Mouse (Mus musculus) spleen, adult 2 months (tissue): ENCODE measurements at regions not wholly inside any gene's neighbourhood (a gene's known extent, or its start where the extent isn't known, plus 50 kb on each side); places are given as distances from the start of the nearest gene placed in this dataset.

ENCODE experiments used
- DNase-seq, 2 experiments: peaks; one replicate each; pipeline versions ENCODE4 v3.0.0 to v3.0.0-alpha.2; 2012 to 2021; ENCODE audit warnings: low spot score in 2 of 2, low read depth in 1 of 2
- H3K27ac ChIP-seq: fragments of 200-500 bp; 2 replicates; pipeline ENCODE4 v1.5.1; 2012; ENCODE audit warnings: low read length, inconsistent platforms; ENCODE audit not compliant: insufficient read depth
- H3K27me3 ChIP-seq: fragments of 200-500 bp; 2 replicates; pipeline ENCODE4 v1.6.1; 2012; ENCODE audit warnings: mild to moderate bottlenecking, moderate library complexity, low read length, inconsistent platforms; ENCODE audit not compliant: control insufficient read depth, insufficient read depth
- H3K36me3 ChIP-seq: fragments of 200-500 bp; 2 replicates; pipeline ENCODE4 v1.6.1; 2012; ENCODE audit warnings: mild to moderate bottlenecking, low read length, inconsistent platforms; ENCODE audit not compliant: control insufficient read depth, insufficient read depth
- H3K4me1 ChIP-seq: fragments of 200-500 bp; 2 replicates; pipeline ENCODE4 v1.6.1; 2011; ENCODE audit warnings: inconsistent platforms; ENCODE audit not compliant: control insufficient read depth, insufficient read depth, insufficient read length
- H3K4me3 ChIP-seq: fragments of 200-500 bp; 2 replicates; pipeline ENCODE4 v1.5.1; 2011; ENCODE audit warnings: mild to moderate bottlenecking, inconsistent platforms; ENCODE audit not compliant: insufficient read depth, insufficient read length; ENCODE audit errors: extremely low read depth
- CTCF ChIP-seq: fragments of 200-500 bp; IDR thresholded peaks from 2 replicates; pipeline ENCODE4 v1.5.1; 2011; ENCODE audit warnings: mild to moderate bottlenecking, inconsistent platforms; ENCODE audit not compliant: insufficient read depth, insufficient read length, insufficient replicate concordance; ENCODE audit errors: extremely low read depth
- POLR2A ChIP-seq: fragments of 200-500 bp; IDR thresholded peaks from 2 replicates; pipeline ENCODE4 v1.6.1; 2011; ENCODE audit warnings: low read depth, low read length, inconsistent platforms
- WGBS: fragments of 180-500 bp; shearing (Covaris S2); methylation state at CpG from one replicate; pipeline ENCODE4 v1.1.7; 2018; 5-methylcytosine and 5-hydroxymethylcytosine counted together

DNA sequence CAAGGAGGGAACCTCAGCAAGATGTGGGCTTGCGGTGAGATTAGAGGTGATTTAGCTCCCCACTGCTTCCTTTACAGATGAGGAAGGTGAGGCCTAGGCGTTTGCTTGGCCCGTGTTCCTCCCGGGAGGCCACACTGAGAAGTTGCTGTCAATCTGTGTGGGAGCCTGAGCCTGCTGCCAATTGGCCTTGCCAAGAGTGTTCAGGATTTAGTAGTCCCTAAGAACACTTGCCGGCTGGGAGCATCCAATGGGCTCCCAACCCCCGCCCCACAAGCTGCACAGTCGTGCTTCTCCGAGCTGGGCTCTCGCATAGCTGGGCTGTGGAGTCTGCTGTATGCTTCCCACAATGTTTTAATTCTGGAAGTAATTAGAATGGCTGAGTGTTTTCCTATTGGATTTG, 308.9 kb downstream of the Med13l start:
- WGBS: 60% methylated on average over 9 of the region's 9 CpGs
- no peaks in the 10 kb centered on the region for H3K4me1 ChIP-seq
- H3K36me3 ChIP-seq: no peaks in the 10 kb centered on the region
- H3K27me3 ChIP-seq: no peaks in the 10 kb centered on the region
- no peak overlapping the region for H3K27ac ChIP-seq
- DNase-seq: no peak
- no peak overlapping the region for H3K4me3 ChIP-seq
- TF ChIP-seq POLR2A: no peak
- no peak for TF ChIP-seq CTCF

DNA sequence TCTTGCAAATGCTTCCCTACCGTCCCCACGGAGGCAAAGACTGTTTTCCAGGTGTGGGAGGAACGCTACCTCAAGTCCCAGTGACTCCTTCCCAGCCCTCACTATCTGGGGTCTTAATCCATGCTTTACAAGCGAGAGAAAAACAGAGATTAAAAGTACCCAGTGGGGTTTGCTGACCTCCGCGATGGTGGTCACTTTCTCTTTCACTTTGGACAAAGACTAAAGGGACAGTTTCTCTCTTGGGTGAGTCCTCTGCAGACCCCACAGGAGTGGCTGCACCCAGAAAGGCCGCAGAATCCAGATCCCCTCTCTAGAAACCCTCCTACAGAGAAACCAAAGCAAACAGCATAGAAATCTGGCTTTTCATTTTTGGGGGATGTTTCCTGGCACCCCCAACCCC, 313.4 kb downstream of the Med13l start:
- TF ChIP-seq POLR2A (no peak), CTCF (no peak)
- DNase-seq: no peak
- Histone ChIP-seq H3K27me3 (no peaks in the 10 kb centered on the region; the same call in 1 of the 2 replicates), H3K4me3 (no peak overlapping the region), H3K4me1 (no peaks in the 10 kb centered on the region), H3K36me3 (no peaks in the 10 kb centered on the region), H3K27ac (no peak overlapping the region)
- WGBS: 53% methylated on average over 7 of the region's 7 CpGs

DNA sequence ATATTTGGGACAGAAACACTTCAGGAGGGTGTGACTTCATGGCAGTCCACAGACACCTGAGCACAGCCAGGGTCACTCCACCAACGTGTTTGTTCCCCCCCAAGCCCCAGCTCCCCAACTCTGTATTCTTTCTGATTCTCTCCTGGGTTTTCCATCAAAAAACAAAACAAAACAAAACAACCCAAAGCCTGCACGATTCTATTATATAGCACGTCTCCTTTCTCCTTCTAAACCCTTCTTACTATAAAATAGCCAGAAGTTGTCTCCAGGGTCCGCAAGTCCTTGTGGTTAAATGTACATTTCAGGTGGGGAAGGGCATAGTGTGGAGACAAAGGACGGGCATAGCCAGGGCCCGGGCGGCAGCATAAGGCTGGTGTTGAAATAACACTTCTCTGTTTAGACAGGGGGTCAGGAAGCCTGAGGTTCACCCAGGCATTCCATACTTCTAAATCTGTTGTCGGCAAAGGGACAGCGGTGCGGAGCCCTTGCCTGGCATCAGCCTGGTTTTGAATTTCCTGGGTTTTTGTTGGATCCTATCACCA, 314.7 kb downstream of the Med13l start:
- no peaks in the 10 kb centered on the region for H3K4me1 ChIP-seq
- H3K4me3 ChIP-seq: no peak overlapping the region
- no peaks in the 10 kb centered on the region for H3K36me3 ChIP-seq
- no peaks in the 10 kb centered on the region; the same call in 1 of the 2 replicates for H3K27me3 ChIP-seq
- no peak for TF ChIP-seq POLR2A
- no peak for TF ChIP-seq CTCF
- 40% methylated on average over 10 of the region's 10 CpGs for WGBS
- no peak overlapping the region for H3K27ac ChIP-seq
- DNase-seq: no peak

DNA sequence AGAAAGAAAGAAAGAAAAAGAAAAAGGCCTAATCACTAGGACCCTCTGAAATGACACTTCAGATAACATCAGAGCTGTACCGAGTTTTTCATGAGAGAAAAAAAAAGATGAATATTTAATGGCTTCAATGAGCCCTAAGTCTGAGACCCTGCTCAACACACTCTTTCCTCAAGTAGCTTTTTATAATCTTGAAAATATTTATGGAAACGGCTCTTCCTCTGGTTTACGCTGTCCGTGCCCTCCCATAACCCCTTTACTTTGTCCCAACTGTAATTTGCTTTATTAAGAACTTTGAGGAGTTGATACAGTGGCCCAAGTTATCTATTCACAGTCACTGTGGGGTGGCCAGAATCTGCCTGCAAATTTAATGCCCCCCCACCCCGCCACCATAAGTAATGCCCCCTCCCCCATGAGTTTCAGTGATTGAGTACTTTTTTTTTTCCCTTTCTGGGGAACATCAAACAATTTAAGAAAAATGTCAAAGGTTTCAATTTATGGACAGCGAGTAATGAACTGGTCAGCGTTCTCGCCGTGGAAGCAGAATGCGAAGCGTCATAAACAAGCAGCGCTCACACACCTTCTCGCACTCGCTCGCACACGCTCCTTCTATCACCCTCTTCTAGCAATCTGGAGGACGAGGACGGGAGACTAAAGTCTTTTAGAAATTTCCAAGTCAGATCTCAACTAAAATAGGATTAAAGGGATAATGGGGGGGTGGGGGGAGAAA, 316.3 kb downstream of the Med13l start:
- H3K27ac ChIP-seq: no peak overlapping the region
- H3K36me3 ChIP-seq: no peaks in the 10 kb centered on the region
- 20% methylated on average over 18 of the region's 18 CpGs for WGBS
- H3K4me1 ChIP-seq: no peaks in the 10 kb centered on the region
- TF ChIP-seq POLR2A (no peak), CTCF (no peak)
- H3K4me3 ChIP-seq: no peak overlapping the region
- no peak for DNase-seq
- H3K27me3 ChIP-seq: no peaks in the 10 kb centered on the region; the same call in 1 of the 2 replicates

DNA sequence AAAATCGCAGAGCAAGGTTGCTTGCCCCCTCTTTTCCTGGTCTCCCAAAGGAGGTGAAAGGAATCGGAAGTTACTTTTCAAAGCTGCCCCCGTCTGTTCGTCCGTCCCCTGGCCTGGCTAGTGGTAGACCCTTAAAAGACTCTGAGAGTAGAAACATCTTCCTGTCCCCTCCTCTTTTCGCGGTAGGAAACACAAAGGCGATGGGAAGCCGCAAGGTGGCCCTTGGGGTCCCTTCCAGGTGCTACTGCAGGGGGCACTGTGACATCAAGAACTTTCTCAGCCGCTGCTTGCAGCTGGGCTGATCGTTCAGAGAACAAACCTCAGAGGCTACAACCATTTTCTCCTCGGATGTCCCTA, 316.8 kb downstream of the Med13l start:
- 3% methylated on average over 12 of the region's 12 CpGs for WGBS
- Histone ChIP-seq H3K4me1 (no peaks in the 10 kb centered on the region), H3K27ac (no peak overlapping the region), H3K27me3 (no peaks in the 10 kb centered on the region; the same call in 1 of the 2 replicates), H3K36me3 (no peaks in the 10 kb centered on the region), H3K4me3 (no peak overlapping the region)
- DNase-seq: no peak
- no peak for TF ChIP-seq CTCF
- no peak for TF ChIP-seq POLR2A

DNA sequence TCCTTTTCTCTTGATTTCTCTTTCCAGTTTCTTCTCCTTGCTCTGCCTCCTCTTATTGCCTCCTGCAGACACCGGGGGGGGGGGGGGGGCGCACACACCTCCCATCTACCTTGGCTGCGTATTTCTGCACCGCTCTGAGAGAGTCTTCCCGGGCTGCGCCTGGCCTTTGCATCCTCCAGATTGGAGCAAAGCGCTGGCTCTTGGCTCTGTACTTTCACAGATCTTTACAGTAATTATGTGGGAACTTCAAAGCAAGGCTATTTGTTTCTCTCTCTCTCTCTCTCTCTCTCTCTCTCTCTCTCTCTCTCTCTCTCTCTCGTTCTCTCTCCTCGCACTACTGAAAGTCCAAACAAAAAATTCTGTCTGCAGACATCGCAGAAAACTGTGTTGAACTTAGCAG, 317.4 kb downstream of the Med13l start:
- Histone ChIP-seq H3K4me3 (no peak overlapping the region), H3K4me1 (no peaks in the 10 kb centered on the region), H3K27ac (no peak overlapping the region), H3K36me3 (no peaks in the 10 kb centered on the region), H3K27me3 (no peaks in the 10 kb centered on the region; the same call in 1 of the 2 replicates)
- TF ChIP-seq CTCF (no peak), POLR2A (no peak)
- DNase-seq: no peak
- 26% methylated on average over 10 of the region's 10 CpGs for WGBS

DNA sequence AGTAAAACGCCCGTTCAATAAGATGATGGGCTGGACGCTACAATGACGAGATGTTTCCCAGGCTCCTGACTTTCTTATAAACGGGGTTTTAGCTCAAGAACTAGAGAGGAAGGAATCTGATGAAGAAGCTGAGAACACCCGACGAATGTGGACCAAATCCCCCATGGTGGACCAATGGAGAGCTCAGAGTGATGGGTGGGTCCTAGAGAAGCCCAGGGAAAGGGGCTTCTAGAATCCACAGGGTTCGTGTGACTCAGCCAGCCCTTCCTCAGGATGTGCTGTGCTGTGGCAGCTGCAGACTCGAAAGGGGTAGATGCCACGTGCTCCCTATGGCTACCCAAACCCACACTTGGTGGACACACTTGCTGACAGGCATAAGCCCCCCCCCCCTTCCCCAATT, 318.2 kb downstream of the Med13l start:
- TF ChIP-seq POLR2A: no peak
- no peak for TF ChIP-seq CTCF
- 35% methylated on average over 10 of the region's 10 CpGs for WGBS

More for the DNA sequence above, 318.2 kb downstream of the Med13l start:
- no peaks in the 10 kb centered on the region for H3K4me1 ChIP-seq
- DNase-seq: no peak
- H3K36me3 ChIP-seq: no peaks in the 10 kb centered on the region
- H3K27me3 ChIP-seq: no peaks in the 10 kb centered on the region; the same call in 1 of the 2 replicates
- H3K27ac ChIP-seq: no peak overlapping the region
- no peak overlapping the region for H3K4me3 ChIP-seq
